Mouse (Mus musculus) testis, adult 2 months (tissue): ENCODE measurements around the gene Acvr2b.

ENCODE experiments used
- CTCF ChIP-seq: fragments of 200-500 bp; IDR thresholded peaks from 2 replicates; pipeline ENCODE4 v1.5.1; 2012; ENCODE audit warnings: low read depth, mild to moderate bottlenecking, inconsistent platforms, low read length, moderate library complexity; ENCODE audit not compliant: control insufficient read depth, insufficient read depth, insufficient replicate concordance
- POLR2A ChIP-seq: fragments of 200-500 bp; IDR thresholded peaks from 2 replicates; pipeline ENCODE4 v1.6.1; 2012; ENCODE audit warnings: low read depth, mild to moderate bottlenecking, inconsistent platforms, low read length, moderate library complexity; ENCODE audit not compliant: control insufficient read depth

- no peak for TF ChIP-seq CTCF
- no peak for TF ChIP-seq POLR2A
Measured at GRCm38 (mm10) chr9:119438498-119439000, 36.6 kb downstream of the Acvr2b start.
